Mouse (Mus musculus): ENCODE results near the gene Bpgm.

DNA sequence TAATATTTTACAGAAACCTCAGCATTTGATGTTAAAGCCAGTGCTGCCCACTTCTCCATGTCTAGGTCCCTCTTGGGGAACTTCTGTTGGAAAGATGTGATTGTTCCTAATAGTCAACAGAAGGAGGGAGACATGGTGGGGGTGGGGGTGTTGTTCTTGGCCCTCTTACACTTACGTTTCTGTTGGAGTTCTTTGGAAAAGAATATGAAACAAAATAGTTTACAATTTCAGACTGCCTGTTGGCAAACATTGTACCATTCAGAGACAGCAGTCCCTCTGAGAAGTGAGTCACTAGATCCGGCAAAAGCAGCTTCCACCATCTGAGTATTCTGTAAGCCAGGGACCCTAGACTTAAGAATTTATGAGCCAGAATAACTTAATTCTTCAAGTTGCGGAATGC, 54.0 kb downstream of the Bpgm start:
- TF ChIP-seq POLR2A (IDR thresholded peaks at IDR 0.05; ENCODE audit: low read depth, low read length): no peak
- no peak for TF ChIP-seq CTCF (IDR thresholded peaks at IDR 0.05; ENCODE audit: extremely low read depth, insufficient read length, insufficient replicate concordance, low read depth, low read length)
